Mouse (Mus musculus) myocyte (in vitro differentiated cells): ENCODE data around the gene Ldlrad3. TPM values are rescaled to one million over a fixed set of nuclear protein-coding genes. Genes with fewer than 3 reads are reported as not detected.

ENCODE experiments used
- H3K27me3 ChIP-seq: one replicate; pipeline ENCODE4 v1.6.1; 2011; ENCODE audit not compliant: control insufficient read depth, insufficient read depth, insufficient read length
- H3K36me3 ChIP-seq: one replicate; pipeline ENCODE4 v1.6.1; 2011; ENCODE audit not compliant: control insufficient read depth, insufficient read depth
- H3K4me2 ChIP-seq: one replicate; pipeline ENCODE4 v1.6.1; 2011; ENCODE audit warnings: low read depth, control low read depth
- H3K4me3 ChIP-seq: one replicate; pipeline ENCODE4 v1.5.1; 2011; ENCODE audit warnings: mild to moderate bottlenecking, control low read depth, moderate library complexity
- H3K79me2 ChIP-seq: one replicate; pipeline ENCODE4 v1.6.1; 2011; ENCODE audit not compliant: control insufficient read depth, insufficient read depth
- H3ac ChIP-seq: one replicate; pipeline ENCODE4 v1.6.1; 2011; ENCODE audit not compliant: control insufficient read depth, insufficient read length
- CEBPB ChIP-seq: IDR thresholded peaks from 2 replicates; pipeline ENCODE4 v1.6.1; 2011; ENCODE audit warnings: mild to moderate bottlenecking, moderate library complexity; ENCODE audit not compliant: poor library complexity, insufficient read depth, severe bottlenecking
- E2F4 ChIP-seq: IDR thresholded peaks from one replicate; pipeline ENCODE4 v1.6.1; 2011; ENCODE audit warnings: mild to moderate bottlenecking, control low read depth, moderate library complexity; ENCODE audit not compliant: insufficient read depth
- MAX ChIP-seq: IDR thresholded peaks from one replicate; pipeline ENCODE4 v1.6.1; 2011; ENCODE audit warnings: low read depth, mild to moderate bottlenecking, control low read depth
- MYOD1 ChIP-seq, 3 experiments: IDR thresholded peaks; one replicate each; pipeline ENCODE4 v1.6.1; 2011; ENCODE audit warnings: control low read depth in 2 of 3, low read depth in 2 of 3, mild to moderate bottlenecking in 2 of 3, moderate library complexity in 1 of 3; ENCODE audit not compliant: insufficient read length in 2 of 3, control insufficient read depth in 1 of 3
- MYOG ChIP-seq, 3 experiments: IDR thresholded peaks; one replicate each; pipeline ENCODE4 v1.6.1; 2011; ENCODE audit warnings: control low read depth in 2 of 3, low read depth in 2 of 3, mild to moderate bottlenecking in 2 of 3; ENCODE audit not compliant: insufficient read length in 2 of 3, control insufficient read depth in 1 of 3, insufficient read depth in 1 of 3
- POLR2A ChIP-seq: IDR thresholded peaks from one replicate; pipeline ENCODE4 v1.6.1; 2011; ENCODE audit warnings: low read depth, mild to moderate bottlenecking, control low read depth, moderate library complexity; ENCODE audit not compliant: insufficient read length
- POLR2AphosphoS2 ChIP-seq: IDR thresholded peaks from one replicate; pipeline ENCODE4 v1.6.1; 2011; ENCODE audit warnings: low read depth, control low read depth; ENCODE audit not compliant: insufficient read length
- REST ChIP-seq: IDR thresholded peaks from one replicate; pipeline ENCODE4 v1.6.1; 2011; ENCODE audit warnings: mild to moderate bottlenecking, control low read depth, moderate library complexity; ENCODE audit not compliant: insufficient read depth, insufficient read length
- SRF ChIP-seq: IDR thresholded peaks from one replicate; pipeline ENCODE4 v1.6.1; 2011; ENCODE audit warnings: low read depth; ENCODE audit not compliant: control insufficient read depth, insufficient read length
- TCF12 ChIP-seq: IDR thresholded peaks from one replicate; pipeline ENCODE4 v1.6.1; 2011; ENCODE audit warnings: mild to moderate bottlenecking, control low read depth; ENCODE audit not compliant: poor library complexity, insufficient read depth, severe bottlenecking
- TCF3 ChIP-seq: IDR thresholded peaks from one replicate; pipeline ENCODE4 v1.6.1; 2011; ENCODE audit warnings: low read depth, control low read depth; ENCODE audit not compliant: insufficient read length
- USF1 ChIP-seq: IDR thresholded peaks from one replicate; pipeline ENCODE4 v1.6.1; 2011; ENCODE audit warnings: low read depth, mild to moderate bottlenecking, control low read depth, moderate library complexity
- polyA plus RNA-seq: library from polyadenylated mRNA; unstranded; fragments of >200 nt; fragmentation: generic; extraction: Trizol; gene quantifications from one replicate; pipeline ENCODE4 v1.2.1, GENCODE M21; 2012; ENCODE audit warnings: missing spikeins

The Ldlrad3 gene
- polyA plus RNA-seq, 1 experiment, result 32.1 TPM

- Histone ChIP-seq H3K27me3 (no peaks in the 10 kb centered on the region), H3ac (no peak overlapping the region), H3K79me2 (no peaks in the 10 kb centered on the region), H3K4me3 (no peak overlapping the region), H3K4me2 (no peak overlapping the region), H3K36me3 (no peaks in the 10 kb centered on the region)
- TF ChIP-seq CEBPB (no peak), MYOG (IDR thresholded peaks at IDR 0.05; ENCODE audit: control insufficient read depth in 1 of 3, insufficient read depth in 1 of 3, insufficient read length in 2 of 3, low read depth in 2 of 3) (no peak), REST (no peak), MAX (no peak), POLR2A (no peak), TCF12 (no peak), MYOD1 (IDR thresholded peaks at IDR 0.05; ENCODE audit: control insufficient read depth in 1 of 3, insufficient read length in 2 of 3, low read depth in 2 of 3) (no peak), E2F4 (no peak), SRF (no peak), TCF3 (no peak), USF1 (no peak), POLR2AphosphoS2 (no peak)
These were observed 40.1 kb upstream of the Ldlrad3 start for GRCm38 (mm10) chr2:102226274-102226673.

DNA sequence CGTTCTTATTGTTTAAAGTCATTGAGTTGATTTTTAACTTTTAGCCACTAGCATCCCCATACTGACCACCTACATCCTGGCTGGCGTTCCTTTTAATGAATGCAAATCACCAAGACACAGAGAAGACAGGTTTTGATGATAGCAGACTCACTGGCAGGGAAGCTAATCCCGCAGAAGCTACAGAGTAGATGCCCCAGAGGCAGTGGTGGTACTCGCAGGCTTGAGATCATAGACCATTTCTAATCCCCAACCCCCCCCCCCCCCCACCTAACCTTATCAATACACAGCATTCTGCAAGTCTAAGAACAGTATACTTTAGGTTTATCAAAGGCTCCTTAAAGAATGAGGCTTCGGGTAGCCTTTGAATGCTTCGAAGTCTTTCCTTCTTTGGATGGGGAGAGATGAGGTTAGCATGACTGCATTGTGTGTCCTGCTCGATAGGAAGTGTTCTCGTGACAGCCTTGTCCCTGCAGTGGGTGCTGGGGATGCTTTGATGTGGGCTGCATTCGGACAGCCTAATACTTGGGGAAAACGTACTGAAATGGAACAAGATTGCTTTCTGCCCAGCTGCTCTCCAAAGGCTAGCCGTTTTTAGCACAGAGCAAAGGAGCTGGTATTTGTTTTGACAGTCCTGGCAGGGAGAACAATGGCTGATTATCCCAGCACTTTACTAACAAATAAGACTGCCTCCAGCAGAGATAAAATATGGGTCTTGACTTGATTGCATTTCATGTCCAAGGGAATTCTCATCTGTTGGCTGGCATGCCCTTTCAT is 37.4 kb upstream of the Ldlrad3 start:
- Histone ChIP-seq H3ac (no peak overlapping the region), H3K4me2 (no peak overlapping the region), H3K36me3 (no peaks in the 10 kb centered on the region), H3K27me3 (no peaks in the 10 kb centered on the region), H3K79me2 (no peaks in the 10 kb centered on the region), H3K4me3 (no peak overlapping the region)
- TF ChIP-seq CEBPB (no peak), E2F4 (no peak), REST (no peak), TCF3 (no peak), MYOG (IDR thresholded peaks at IDR 0.05; ENCODE audit: control insufficient read depth in 1 of 3, insufficient read depth in 1 of 3, insufficient read length in 2 of 3, low read depth in 2 of 3) (no peak), TCF12 (no peak), USF1 (no peak)

GRCm38 (mm10) chr2:102222749-102223148 is 36.6 kb upstream of the Ldlrad3 start:
- no peak overlapping the region for H3ac ChIP-seq
- H3K79me2 ChIP-seq, result no peaks in the 10 kb centered on the region
- no peak overlapping the region for H3K4me3 ChIP-seq
- no peaks in the 10 kb centered on the region for H3K27me3 ChIP-seq
- no peaks in the 10 kb centered on the region for H3K36me3 ChIP-seq
- no peak overlapping the region for H3K4me2 ChIP-seq
- TF ChIP-seq CEBPB (no peak), TCF3 (no peak), E2F4 (no peak), MAX (no peak), REST (no peak), POLR2A (no peak), USF1 (no peak), MYOG (IDR thresholded peaks at IDR 0.05; ENCODE audit: control insufficient read depth in 1 of 3, insufficient read depth in 1 of 3, insufficient read length in 2 of 3, low read depth in 2 of 3) (no peak), SRF (no peak), TCF12 (no peak), POLR2AphosphoS2 (no peak), MYOD1 (IDR thresholded peaks at IDR 0.05; ENCODE audit: control insufficient read depth in 1 of 3, insufficient read length in 2 of 3, low read depth in 2 of 3) (no peak)

DNA sequence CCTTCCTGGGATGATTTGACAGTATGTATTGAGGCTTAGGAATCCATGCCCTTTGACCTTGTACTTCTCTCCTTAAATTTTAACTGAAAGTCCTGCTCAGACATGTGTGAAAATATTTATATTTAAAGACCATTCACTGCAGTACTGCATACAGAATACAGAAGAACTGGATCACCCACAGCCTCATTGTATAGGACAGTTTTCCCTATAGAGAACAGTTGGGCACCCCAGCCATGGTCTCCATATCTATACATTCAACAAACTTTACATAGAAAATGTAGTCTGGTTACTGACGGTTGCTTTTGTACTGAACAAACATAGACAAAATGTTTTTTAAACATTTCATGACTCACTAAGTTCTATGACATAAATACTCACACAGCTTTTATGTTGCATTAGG is 30.6 kb upstream of the Ldlrad3 start:
- no peak overlapping the region for H3ac ChIP-seq
- H3K27me3 ChIP-seq, result no peaks in the 10 kb centered on the region
- no peak overlapping the region for H3K4me3 ChIP-seq
- TF ChIP-seq POLR2A (no peak), CEBPB (no peak), MYOG (IDR thresholded peaks at IDR 0.05; ENCODE audit: control insufficient read depth in 1 of 3, insufficient read depth in 1 of 3, insufficient read length in 2 of 3, low read depth in 2 of 3) (no peak), MYOD1 (IDR thresholded peaks at IDR 0.05; ENCODE audit: control insufficient read depth in 1 of 3, insufficient read length in 2 of 3, low read depth in 2 of 3) (no peak), TCF3 (no peak), MAX (no peak), SRF (no peak), TCF12 (no peak), REST (no peak), E2F4 (no peak), POLR2AphosphoS2 (no peak), USF1 (no peak)
- no peaks in the 10 kb centered on the region for H3K79me2 ChIP-seq
- no peak overlapping the region for H3K4me2 ChIP-seq
- H3K36me3 ChIP-seq, result no peaks in the 10 kb centered on the region
